Mouse (Mus musculus): Measurements from ENCODE around the gene Evi5l. TPM values are rescaled to one million over a fixed set of nuclear protein-coding genes. Genes with fewer than 3 reads are reported as not detected.
A peak's percentile ranks its signal among the peaks of the same experiment; 100 is the strongest.

The Evi5l gene
- polyA plus RNA-seq, 1 experiment from 2014 or later, result 88.7 TPM

GRCm38 (mm10) chr8:4213210-4214005 lies 47.0 kb downstream of the Evi5l start:
- Histone ChIP-seq H3K4me3 (replicated peaks; ENCODE audit: low read length) (peak overlapping the region; percentile 81), H3K36me3 (replicated peaks; ENCODE audit: control insufficient read depth, insufficient read depth) (peaks cover 48% of the 10 kb centered on the region), H3K27ac (peak overlapping the region; percentile 64), H3K4me1 (replicated peaks; ENCODE audit: control insufficient read depth, insufficient read depth, low read length) (peaks cover 35% of the 10 kb centered on the region), H3K9me3 (ENCODE audit: control insufficient read depth, low read length) (no peaks in the 10 kb centered on the region), H3K27me3 (ENCODE audit: control insufficient read depth, insufficient read depth, low read length) (no peaks in the 10 kb centered on the region), H3K4me2 (replicated peaks) (peak overlapping the region; percentile 97), H3K9ac (peak overlapping the region; percentile 65)
- DNase-seq (ENCODE audit: low spot score) (no peak), ATAC-seq (ENCODE audit: low FRiP score) (peak; percentile 9; the same call in 1 of the 2 replicates)
- WGBS, result 4% methylated on average over 18 of the region's 18 CpGs

GRCm38 (mm10) chr8:4214006-4214980 lies 47.9 kb downstream of the Evi5l start:
- Histone ChIP-seq H3K4me3 (replicated peaks; ENCODE audit: low read length) (peak overlapping the region; percentile 81), H3K4me2 (replicated peaks) (peak overlapping the region; percentile 97), H3K9me3 (ENCODE audit: control insufficient read depth, low read length) (no peaks in the 10 kb centered on the region), H3K9ac (peak overlapping the region; percentile 65), H3K27ac (0 out of 2 replicates have a peak overlapping the region, but pooled peaks have one; percentile 64), H3K4me1 (replicated peaks; ENCODE audit: control insufficient read depth, insufficient read depth, low read length) (peaks cover 35% of the 10 kb centered on the region), H3K36me3 (replicated peaks; ENCODE audit: control insufficient read depth, insufficient read depth) (peaks cover 39% of the 10 kb centered on the region), H3K27me3 (ENCODE audit: control insufficient read depth, insufficient read depth, low read length) (no peaks in the 10 kb centered on the region)
- ATAC-seq (ENCODE audit: low FRiP score), result no peak
- no peak for DNase-seq (ENCODE audit: low spot score)
- 14% methylated on average over 33 of the region's 33 CpGs for whole genome bisulfite sequencing

- H3K27me3 ChIP-seq (ENCODE audit: control insufficient read depth, insufficient read depth, low read length), result no peaks in the 10 kb centered on the region
- peak; percentile 15 for ATAC-seq (ENCODE audit: low FRiP score)
- 4% methylated on average over 18 of the region's 18 CpGs for WGBS
- no peak for DNase-seq (ENCODE audit: low spot score)
- H3K9ac ChIP-seq, result peak overlapping the region; percentile 95
- H3K4me1 ChIP-seq (replicated peaks; ENCODE audit: control insufficient read depth, insufficient read depth, low read length), result peaks cover 35% of the 10 kb centered on the region
- peak overlapping the region; percentile 81 for H3K4me3 ChIP-seq (replicated peaks; ENCODE audit: low read length)
- H3K36me3 ChIP-seq (replicated peaks; ENCODE audit: control insufficient read depth, insufficient read depth), result peaks cover 22% of the 10 kb centered on the region
- peak overlapping the region; percentile 98 for H3K27ac ChIP-seq
- H3K9me3 ChIP-seq (ENCODE audit: control insufficient read depth, low read length), result no peaks in the 10 kb centered on the region
- H3K4me2 ChIP-seq (replicated peaks), result peak overlapping the region; percentile 97
Measured at GRCm38 (mm10) chr8:4216296-4216695, 49.9 kb downstream of the Evi5l start.

GRCm38 (mm10) chr8:4216791-4217621 lies 50.6 kb downstream of the Evi5l start, which contains the start of gene Prr36:
Gene Prr36 (minus strand): TSS chr8:4217459.
- H3K27ac ChIP-seq, result peak within 1 kb of the TSS; percentile 98
- peak within 1 kb of the TSS; percentile 95 for H3K9ac ChIP-seq
- H3K4me2 ChIP-seq (replicated peaks), result peak within 1 kb of the TSS; percentile 97
- H3K27me3 ChIP-seq (ENCODE audit: control insufficient read depth, insufficient read depth, low read length), result no peaks in the 10 kb centered on the region
- ATAC-seq (ENCODE audit: low FRiP score) (peak; percentile 91), DNase-seq (ENCODE audit: low spot score) (peak; percentile 85)
- no peaks in the 10 kb centered on the region for H3K9me3 ChIP-seq (ENCODE audit: control insufficient read depth, low read length)
- peak within 1 kb of the TSS; percentile 81 for H3K4me3 ChIP-seq (replicated peaks; ENCODE audit: low read length)
- peaks cover 18% of the 10 kb centered on the region for H3K36me3 ChIP-seq (replicated peaks; ENCODE audit: control insufficient read depth, insufficient read depth)
- under 1% methylated on average over 44 of the region's 44 CpGs for WGBS
- H3K4me1 ChIP-seq (replicated peaks; ENCODE audit: control insufficient read depth, insufficient read depth, low read length), result peaks cover 35% of the 10 kb centered on the region

GRCm38 (mm10) chr8:4219617-4220016 lies 53.2 kb downstream of the Evi5l start:
- Histone ChIP-seq H3K4me3 (replicated peaks; ENCODE audit: low read length) (no peak overlapping the region), H3K4me1 (replicated peaks; ENCODE audit: control insufficient read depth, insufficient read depth, low read length) (peaks cover 15% of the 10 kb centered on the region), H3K36me3 (replicated peaks; ENCODE audit: control insufficient read depth, insufficient read depth) (peaks cover 13% of the 10 kb centered on the region), H3K27ac (no peak overlapping the region), H3K9ac (no peak overlapping the region), H3K4me2 (replicated peaks) (no peak overlapping the region), H3K9me3 (ENCODE audit: control insufficient read depth, low read length) (no peaks in the 10 kb centered on the region), H3K27me3 (ENCODE audit: control insufficient read depth, insufficient read depth, low read length) (no peaks in the 10 kb centered on the region)
- 85% methylated on average over 3 of the region's 3 CpGs for WGBS
- DNase-seq (ENCODE audit: low spot score) (no peak), ATAC-seq (ENCODE audit: low FRiP score) (no peak)

- no peak overlapping the region for H3K27ac ChIP-seq
- H3K4me2 ChIP-seq (replicated peaks), result no peak overlapping the region
- DNase-seq (ENCODE audit: low spot score), result no peak
- H3K9me3 ChIP-seq (ENCODE audit: control insufficient read depth, low read length), result no peaks in the 10 kb centered on the region
- no peaks in the 10 kb centered on the region for H3K4me1 ChIP-seq (replicated peaks; ENCODE audit: control insufficient read depth, insufficient read depth, low read length)
- H3K4me3 ChIP-seq (replicated peaks; ENCODE audit: low read length), result no peak overlapping the region
- no peak for ATAC-seq (ENCODE audit: low FRiP score)
- H3K9ac ChIP-seq, result no peak overlapping the region
- H3K36me3 ChIP-seq (replicated peaks; ENCODE audit: control insufficient read depth, insufficient read depth), result no peaks in the 10 kb centered on the region
- H3K27me3 ChIP-seq (ENCODE audit: control insufficient read depth, insufficient read depth, low read length), result peaks cover 11% of the 10 kb centered on the region
Measured at GRCm38 (mm10) chr8:4222059-4222458, 55.7 kb downstream of the Evi5l start.

- no peaks in the 10 kb centered on the region for H3K9me3 ChIP-seq (ENCODE audit: control insufficient read depth, low read length)
- peak overlapping the region; percentile 28; the same call in 1 of the 2 replicates for H3K4me2 ChIP-seq (replicated peaks)
- 34% methylated on average over 4 of the region's 4 CpGs for WGBS
- H3K4me1 ChIP-seq (replicated peaks; ENCODE audit: control insufficient read depth, insufficient read depth, low read length), result no peaks in the 10 kb centered on the region
- no peak overlapping the region for H3K27ac ChIP-seq
- no peak overlapping the region for H3K9ac ChIP-seq
- DNase-seq (ENCODE audit: low spot score) (no peak), ATAC-seq (ENCODE audit: low FRiP score) (no peak)
- H3K27me3 ChIP-seq (ENCODE audit: control insufficient read depth, insufficient read depth, low read length), result peaks cover 23% of the 10 kb centered on the region
- no peak overlapping the region for H3K4me3 ChIP-seq (replicated peaks; ENCODE audit: low read length)
- H3K36me3 ChIP-seq (replicated peaks; ENCODE audit: control insufficient read depth, insufficient read depth), result no peaks in the 10 kb centered on the region
Measured at GRCm38 (mm10) chr8:4226323-4226722, 60.0 kb downstream of the Evi5l start.

GRCm38 (mm10) chr8:4226739-4227347 lies 60.5 kb downstream of the Evi5l start, which contains the start of gene Lrrc8e:
Gene Lrrc8e (plus strand): TSS chr8:4226827.
- peaks cover 23% of the 10 kb centered on the region for H3K27me3 ChIP-seq (ENCODE audit: control insufficient read depth, insufficient read depth, low read length)
- DNase-seq (ENCODE audit: low spot score) (no peak), ATAC-seq (ENCODE audit: low FRiP score) (no peak)
- H3K36me3 ChIP-seq (replicated peaks; ENCODE audit: control insufficient read depth, insufficient read depth), result no peaks in the 10 kb centered on the region
- no peak within 1 kb of the TSS for H3K27ac ChIP-seq
- peak within 1 kb of the TSS; percentile 28 for H3K4me2 ChIP-seq (replicated peaks)
- WGBS, result 3% methylated on average over 32 of the region's 33 CpGs
- H3K4me1 ChIP-seq (replicated peaks; ENCODE audit: control insufficient read depth, insufficient read depth, low read length), result no peaks in the 10 kb centered on the region
- no peak within 1 kb of the TSS for H3K9ac ChIP-seq
- H3K9me3 ChIP-seq (ENCODE audit: control insufficient read depth, low read length), result no peaks in the 10 kb centered on the region
- H3K4me3 ChIP-seq (replicated peaks; ENCODE audit: low read length), result peak within 1 kb of the TSS; percentile 12; the same call in 1 of the 2 replicates
